ENCODE assay signal across 11 mouse cellular contexts in the genomic region with DNA sequence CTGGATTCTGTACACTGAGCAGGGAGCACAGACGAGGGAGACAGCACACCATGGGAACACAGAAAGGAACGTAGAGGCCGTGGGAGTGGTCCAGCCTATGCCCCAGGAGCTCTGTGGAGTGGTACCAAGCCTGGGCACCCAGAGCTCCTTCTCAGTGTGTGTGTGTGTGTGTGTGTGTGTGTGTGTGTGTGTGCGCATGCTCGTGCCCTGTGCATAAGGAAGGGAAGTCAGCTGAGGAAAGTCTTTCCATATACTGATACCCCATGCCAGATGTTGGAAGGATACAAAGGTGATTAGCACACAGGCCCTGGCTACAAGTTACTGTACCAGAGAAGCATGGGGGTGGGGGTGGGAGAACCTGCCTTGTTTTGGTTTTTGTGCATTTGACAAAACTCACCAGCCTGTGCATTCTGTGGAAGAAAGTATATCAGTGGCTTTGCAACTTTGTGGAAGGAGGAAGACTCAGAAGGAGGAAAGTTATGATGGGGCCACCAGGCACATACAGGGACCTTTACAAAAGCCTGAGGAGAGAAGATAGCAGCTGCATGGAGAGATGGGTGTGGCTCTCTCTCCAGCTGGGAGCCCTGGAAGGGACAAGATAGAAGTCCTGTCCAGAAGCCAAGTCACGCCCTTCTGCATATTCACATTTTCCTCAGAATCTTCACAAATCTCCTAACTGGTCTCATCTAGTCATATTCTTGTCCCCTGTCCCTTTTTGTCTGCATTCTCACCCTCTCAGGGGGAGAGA. TPM values are rescaled to one million over a fixed set of nuclear protein-coding genes. Genes with fewer than 3 reads are reported as not detected.
DNase-seq lines count a peak whose midpoint lies in the region; ATAC-seq and TF ChIP-seq lines count a peak whose summit lies in the region.
"Had no signal": no experiment of that assay in that cellular context is flagged by ENCODE, and none has a peak within 500 bp of the region (broad histone marks: within the 10 kb centered on the region; RNA-seq: fewer than 3 reads in every experiment).

No protein-coding gene starts in this region.

- peaks cover 27% of the 10 kb centered on the region for H3K4me1 ChIP-seq in liver, postnatal 0 days (ENCODE audit: insufficient read depth)

- 52% methylated on average over 6 of the region's 6 CpGs for WGBS in liver, postnatal 0 days (ENCODE audit: insufficient replicate concordance)

- H3K9ac ChIP-seq in liver, postnatal 0 days (replicated peaks): peak overlapping the region; percentile 67
- H3K9ac ChIP-seq: hindbrain, embryonic 13.5 days had no signal

- peak; percentile 98 for TF ChIP-seq EP300 in liver, postnatal 0 days (IDR thresholded peaks at IDR 0.05; ENCODE audit: low read depth)

- peak overlapping the region; percentile 19; the same call in 1 of the 2 replicates for H3K4me3 ChIP-seq in liver, postnatal 0 days (ENCODE audit: low read depth, low read length)
- no peak overlapping the region for H3K4me3 ChIP-seq in gastrocnemius, adult 2 months
- H3K4me3 ChIP-seq: hindbrain, embryonic 13.5 days had no signal

- peak overlapping the region; percentile 94 for H3K27ac ChIP-seq in liver, postnatal 0 days (ENCODE audit: low read depth)
- H3K27ac ChIP-seq in gastrocnemius, adult 2 months: no peak overlapping the region
- H3K27ac ChIP-seq: hindbrain, embryonic 13.5 days; kidney, postnatal 0 days had no signal

- H3K4me2 ChIP-seq in liver, postnatal 0 days (ENCODE audit: low read depth, low read length): peak overlapping the region; percentile 58
- H3K4me2 ChIP-seq: hindbrain, embryonic 13.5 days had no signal

- no peak for TF ChIP-seq CTCF in liver, postnatal 0 days (IDR thresholded peaks at IDR 0.05; ENCODE audit: low read depth)
- no peak for TF ChIP-seq CTCF in gastrocnemius, adult 2 months (IDR thresholded peaks at IDR 0.05)

- no peaks in the 10 kb centered on the region for H3K9me3 ChIP-seq in liver, postnatal 0 days (ENCODE audit: low read length)
- H3K9me3 ChIP-seq: hindbrain, embryonic 13.5 days had no signal

- DNase-seq in spleen, adult 12 weeks (ENCODE audit: low spot score): peak; percentile 70
- no peak for DNase-seq in spleen, adult 18-20 months
- DNase-seq in liver, postnatal 0 days: peak; percentile 80
- DNase-seq in layer of hippocampus, postnatal 14 days (ENCODE audit: low spot score in 2 of 2): no peak
- DNase-seq in kidney, adult 18-20 months: no peak
- no peak for DNase-seq in gastrocnemius, adult 2 months
- DNase-seq: adrenal gland, adult 2 months; cerebellum, adult 8-10 months had no signal

- 0 out of 2 replicates have a peak, but pooled peaks cover 4% of the 10 kb centered on the region for H3K27me3 ChIP-seq in liver, postnatal 0 days (ENCODE audit: insufficient read depth, low read length)

- ATAC-seq in erythroblast, adult 5-6 weeks (replicated peaks; ENCODE audit: low FRiP score, poor library complexity, severe bottlenecking): peak; percentile 83
- peak; percentile 96 for ATAC-seq in liver, postnatal 0 days

- intact Hi-C loops in gastrocnemius, adult 2 months (cut with DNase I): no loop called here

- no peaks in the 10 kb centered on the region for H3K36me3 ChIP-seq in liver, postnatal 0 days (replicated peaks; ENCODE audit: insufficient read depth, low read length)
- H3K36me3 ChIP-seq: hindbrain, embryonic 13.5 days had no signal

RNA-seq across cellular contexts. Expression of a gene that starts 22.4 kb away (rescaled TPM):
- not detected in 2 replicates for total RNA-seq in erythroblast, adult 5-6 weeks (2015; ENCODE audit: low replicate concordance)
- total RNA-seq in erythroblast, adult 5-6 weeks (2017; ENCODE audit: low replicate concordance): not detected in 2 replicates
- polyA plus RNA-seq in liver, postnatal 0 days (2015; fragmentation: Nextera tagmentation; extraction: Ambion mirVana): 0.05 TPM in 1 of 2 replicates, not detected in the other
- total RNA-seq in layer of hippocampus, postnatal 14 days (2021): under 1 TPM in 1 of 2 experiments, not detected in 1; 0.16 TPM
- total RNA-seq in gastrocnemius, adult 2 months (2021): not detected
- total RNA-seq: adrenal gland, adult 2 months had no signal
- polyA plus RNA-seq: adrenal gland, adult 2 months; hindbrain, embryonic 13.5 days had no signal

Comparison
In these comparisons a context has a peak if more than half of its experiments do, and no peak if none do; other contexts are left out.
1. DNase-seq: peak in spleen, adult 12 weeks (single experiment) and liver, postnatal 0 days (single experiment); none in spleen, adult 18-20 months (0 of 2), layer of hippocampus, postnatal 14 days (0 of 2), kidney, adult 18-20 months (single experiment) and gastrocnemius, adult 2 months (single experiment).